Mouse (Mus musculus) megakaryocyte, embryonic 14.5 days (primary cell): ENCODE measurements at regions not wholly inside any gene's neighbourhood (a gene's known extent, or its start where the extent isn't known, plus 50 kb on each side); places are given as distances from the start of the nearest gene placed in this dataset.

Experiments used
- H3K27me3 ChIP-seq: replicated peaks from 2 replicates; pipeline ENCODE3; 2012; ENCODE audit warnings: inconsistent platforms
- H3K36me3 ChIP-seq: replicated peaks from 2 replicates; pipeline ENCODE3; 2012; ENCODE audit warnings: low read length, inconsistent platforms, mixed read lengths
- H3K4me1 ChIP-seq: 2 replicates; pipeline ENCODE4 v1.6.1; 2012; ENCODE audit warnings: inconsistent platforms
- H3K4me3 ChIP-seq: replicated peaks from 2 replicates; pipeline ENCODE3; 2012; ENCODE audit warnings: moderate library complexity, mild to moderate bottlenecking, inconsistent platforms
- H3K9me3 ChIP-seq: 2 replicates; pipeline ENCODE4 v1.6.1; 2012; ENCODE audit warnings: inconsistent platforms
- FLI1 ChIP-seq: IDR thresholded peaks from 2 replicates; pipeline ENCODE4 v1.6.1; 2012; ENCODE audit warnings: low read length, inconsistent platforms, mixed read lengths
- GATA1 ChIP-seq: IDR thresholded peaks from 3 replicates; pipeline ENCODE4 v1.6.1; 2012; ENCODE audit warnings: mixed read lengths, low read length, inconsistent platforms, borderline replicate concordance

GRCm38 (mm10) chr1:88877441-88877840 is 175.4 kb upstream of the Arl4c start:
- H3K4me1 ChIP-seq: no peaks in the 10 kb centered on the region
- no peak overlapping the region for H3K4me3 ChIP-seq
- no peak for TF ChIP-seq GATA1
- TF ChIP-seq FLI1: no peak
- no peaks in the 10 kb centered on the region for H3K27me3 ChIP-seq
- H3K9me3 ChIP-seq: peaks cover 17% of the 10 kb centered on the region
- no peaks in the 10 kb centered on the region for H3K36me3 ChIP-seq

DNA sequence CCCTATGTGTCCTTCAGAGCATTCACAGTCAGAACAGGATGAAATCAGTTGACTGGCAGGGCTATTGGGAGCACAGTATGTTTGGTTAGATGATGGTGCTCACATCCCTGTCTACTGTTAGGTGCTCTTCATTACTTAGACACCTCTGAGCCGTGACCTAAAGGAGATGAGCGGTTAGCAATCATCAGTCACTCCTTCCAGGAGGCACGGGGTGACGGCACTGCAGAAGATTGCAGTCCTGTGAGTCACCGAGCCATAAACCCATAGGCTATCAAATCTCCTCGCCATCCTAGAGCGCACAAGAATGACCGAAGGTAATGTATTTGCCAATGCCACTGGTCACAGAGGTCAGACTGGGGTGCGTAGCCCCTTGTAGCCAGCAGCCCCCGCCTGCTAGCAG is 176.8 kb upstream of the Arl4c start:
- Histone ChIP-seq H3K9me3 (peaks cover 8% of the 10 kb centered on the region), H3K36me3 (no peaks in the 10 kb centered on the region), H3K4me1 (no peaks in the 10 kb centered on the region), H3K27me3 (no peaks in the 10 kb centered on the region), H3K4me3 (no peak overlapping the region)
- TF ChIP-seq GATA1 (no peak), FLI1 (no peak)

- no peak for TF ChIP-seq GATA1
- no peak for TF ChIP-seq FLI1
- Histone ChIP-seq H3K27me3 (no peaks in the 10 kb centered on the region), H3K4me1 (no peaks in the 10 kb centered on the region), H3K36me3 (no peaks in the 10 kb centered on the region), H3K4me3 (no peak overlapping the region), H3K9me3 (peaks cover 4% of the 10 kb centered on the region; the same call in 1 of the 2 replicates)
Measured at GRCm38 (mm10) chr1:88879367-88879766, 177.3 kb upstream of the Arl4c start.

- no peak for TF ChIP-seq FLI1
- no peak for TF ChIP-seq GATA1
- no peaks in the 10 kb centered on the region for H3K27me3 ChIP-seq
- H3K9me3 ChIP-seq: peaks cover 7% of the 10 kb centered on the region; the same call in 1 of the 2 replicates
Measured at GRCm38 (mm10) chr1:88891041-88891440, 179.2 kb upstream of the Sh3bp4 start.

DNA sequence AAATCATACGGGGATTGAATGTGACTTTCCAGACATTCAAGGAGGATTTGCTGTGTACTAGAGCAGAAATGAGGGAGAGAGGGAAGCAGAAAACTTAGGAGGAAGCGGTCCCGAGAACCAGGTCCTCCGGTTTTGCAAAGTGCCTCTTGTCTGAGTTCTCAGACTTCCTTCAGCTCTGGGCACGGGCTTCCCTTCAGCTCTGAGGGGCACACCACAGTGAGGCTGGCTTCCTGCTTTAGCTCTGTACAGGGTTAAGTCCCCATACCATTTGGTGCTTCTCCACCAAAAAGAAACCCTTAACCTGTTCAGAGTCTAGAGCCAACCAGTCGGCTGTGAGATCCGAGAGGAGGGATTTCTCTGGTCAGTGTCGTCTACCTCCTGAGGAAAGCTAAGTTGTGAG is 167.8 kb upstream of the Sh3bp4 start:
- TF ChIP-seq GATA1 (no peak), FLI1 (no peak)
- Histone ChIP-seq H3K9me3 (peaks cover 17% of the 10 kb centered on the region), H3K4me1 (no peaks in the 10 kb centered on the region), H3K36me3 (no peaks in the 10 kb centered on the region), H3K4me3 (no peak overlapping the region), H3K27me3 (no peaks in the 10 kb centered on the region)

More at GRCm38 (mm10) chr1:88891041-88891440, 179.2 kb upstream of the Sh3bp4 start:
- Histone ChIP-seq H3K4me1 (no peaks in the 10 kb centered on the region), H3K4me3 (no peak overlapping the region), H3K36me3 (no peaks in the 10 kb centered on the region)

DNA sequence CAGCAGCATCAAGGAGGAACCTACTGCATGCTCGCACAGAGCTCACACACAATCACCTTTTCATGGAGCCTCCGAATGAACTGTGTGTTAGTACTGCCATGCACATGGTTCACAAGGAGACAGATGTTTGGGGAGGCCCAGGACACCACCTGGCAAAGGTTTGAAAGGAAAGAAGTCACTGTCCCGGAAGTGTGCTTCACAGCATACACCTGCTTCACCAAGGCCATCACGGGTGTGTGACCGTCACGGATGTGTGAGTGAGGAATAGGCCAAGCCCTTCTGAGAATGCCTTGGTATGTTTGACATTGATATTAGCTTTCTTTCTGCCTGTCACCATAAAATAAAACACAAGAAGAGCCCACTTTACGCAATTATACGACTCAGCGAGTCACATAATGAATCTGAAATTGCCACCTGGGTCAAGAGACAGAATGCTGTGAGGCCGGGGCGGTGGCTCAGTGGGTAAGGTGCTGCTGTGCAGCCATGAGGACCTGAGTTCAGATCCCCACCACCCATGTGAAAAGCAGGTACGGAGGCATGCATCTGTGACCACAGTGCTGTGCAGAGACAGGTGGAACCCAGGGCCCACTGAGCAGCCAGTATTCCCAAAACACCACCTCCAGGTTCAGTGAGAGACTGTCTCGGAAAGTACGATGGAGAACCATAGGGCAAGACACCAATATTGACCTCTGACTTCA is 162.3 kb upstream of the Sh3bp4 start:
- Histone ChIP-seq H3K36me3 (no peaks in the 10 kb centered on the region), H3K9me3 (peaks cover 10% of the 10 kb centered on the region)

GRCm38 (mm10) chr1:88908683-88909082 is 161.5 kb upstream of the Sh3bp4 start:
- TF ChIP-seq GATA1 (no peak), FLI1 (no peak)
- H3K36me3 ChIP-seq: no peaks in the 10 kb centered on the region
- H3K4me3 ChIP-seq: no peak overlapping the region
- H3K27me3 ChIP-seq: no peaks in the 10 kb centered on the region
- peaks cover 12% of the 10 kb centered on the region for H3K9me3 ChIP-seq
- H3K4me1 ChIP-seq: no peaks in the 10 kb centered on the region

More for the DNA sequence above, 162.3 kb upstream of the Sh3bp4 start:
- Histone ChIP-seq H3K27me3 (no peaks in the 10 kb centered on the region), H3K4me3 (no peak overlapping the region), H3K4me1 (no peaks in the 10 kb centered on the region)
- TF ChIP-seq GATA1 (no peak), FLI1 (no peak)

DNA sequence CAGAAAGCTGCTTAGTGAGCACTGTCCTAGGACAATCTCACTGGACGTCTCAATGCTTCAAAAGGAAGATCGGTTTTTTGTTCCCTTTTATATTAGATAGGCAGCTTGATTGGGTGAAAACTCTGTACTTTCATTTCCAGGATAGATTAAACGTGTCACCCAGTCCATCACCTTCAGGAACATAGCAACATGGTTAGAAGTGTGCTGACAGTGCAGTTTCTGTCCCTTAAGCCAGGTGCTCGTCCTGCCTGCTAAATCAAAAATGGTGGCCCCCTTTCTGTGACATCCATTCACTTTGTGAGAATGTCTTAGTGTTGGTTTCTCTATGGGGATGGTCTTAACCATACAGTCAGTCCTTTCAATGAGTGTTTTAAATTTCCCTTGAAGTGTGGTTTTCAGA is 160.9 kb upstream of the Sh3bp4 start:
- H3K27me3 ChIP-seq: no peaks in the 10 kb centered on the region
- H3K4me1 ChIP-seq: no peaks in the 10 kb centered on the region
- no peak overlapping the region for H3K4me3 ChIP-seq
- H3K36me3 ChIP-seq: no peaks in the 10 kb centered on the region
- H3K9me3 ChIP-seq: peaks cover 12% of the 10 kb centered on the region
- TF ChIP-seq FLI1 (no peak), GATA1 (no peak)

DNA sequence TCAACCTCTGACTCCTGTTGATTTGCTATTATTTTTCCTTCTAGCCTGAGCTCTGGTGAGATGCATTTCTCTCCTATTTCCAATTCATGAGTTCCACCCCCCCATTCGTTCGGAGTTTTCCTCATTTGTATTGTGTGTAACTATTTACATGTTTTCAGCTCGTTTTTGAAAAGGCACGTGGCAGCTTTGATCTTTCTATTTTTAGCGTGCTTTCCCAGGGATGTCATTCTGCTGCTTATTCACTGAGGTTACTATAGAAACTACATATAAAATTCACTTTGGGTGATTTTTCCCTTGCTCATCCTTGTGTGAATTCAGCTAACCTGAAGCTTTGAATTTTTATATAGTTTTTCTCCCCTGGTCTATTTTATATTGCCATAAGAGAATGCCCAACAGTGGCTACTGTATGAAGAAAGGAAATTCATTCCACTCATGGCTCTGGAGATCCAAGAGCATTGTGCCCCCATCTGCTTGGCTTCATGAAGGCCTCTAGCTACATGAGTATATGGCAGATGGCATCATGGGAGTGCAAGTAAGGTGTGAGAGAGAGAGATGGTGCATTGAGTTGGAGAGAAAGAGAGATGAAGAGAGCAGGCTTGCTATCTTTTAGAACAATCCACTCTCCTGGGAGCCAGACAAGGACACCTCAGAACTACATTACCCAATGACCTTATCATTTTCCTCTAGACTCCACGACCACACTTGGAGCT is 160.2 kb upstream of the Sh3bp4 start:
- Histone ChIP-seq H3K27me3 (no peaks in the 10 kb centered on the region), H3K36me3 (no peaks in the 10 kb centered on the region), H3K9me3 (peaks cover 12% of the 10 kb centered on the region), H3K4me1 (no peaks in the 10 kb centered on the region), H3K4me3 (no peak overlapping the region)
- no peak for TF ChIP-seq GATA1
- no peak for TF ChIP-seq FLI1

DNA sequence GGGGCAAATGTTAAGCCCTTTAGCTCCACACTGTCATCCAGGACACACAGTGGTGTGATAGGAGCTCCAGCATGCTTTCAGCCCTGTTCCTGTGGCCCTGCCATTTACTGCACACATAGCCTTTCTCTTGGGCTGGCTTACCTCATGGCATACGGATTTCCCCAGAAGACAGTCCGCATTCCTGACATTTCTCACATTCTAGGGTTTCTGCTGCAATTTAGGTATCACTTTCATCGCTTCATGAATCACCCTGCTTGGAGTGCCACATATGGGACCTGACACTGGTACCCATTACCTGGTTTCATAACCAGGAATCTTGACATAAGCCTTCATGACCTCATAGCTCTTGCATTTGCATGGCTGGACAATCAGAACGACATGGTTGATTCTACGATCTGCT is 158.5 kb upstream of the Sh3bp4 start:
- no peaks in the 10 kb centered on the region for H3K36me3 ChIP-seq
- no peaks in the 10 kb centered on the region for H3K27me3 ChIP-seq
- H3K4me3 ChIP-seq: no peak overlapping the region
- TF ChIP-seq GATA1 (no peak), FLI1 (no peak)
- H3K4me1 ChIP-seq: no peaks in the 10 kb centered on the region
- peaks cover 7% of the 10 kb centered on the region for H3K9me3 ChIP-seq
